Mouse (Mus musculus) neutrophil, adult 5-6 weeks (primary cell): ENCODE data around the gene Wfdc1. TPM values are rescaled to one million over a fixed set of nuclear protein-coding genes. Genes with fewer than 3 reads are reported as not detected.

ENCODE experiments used
- ATAC-seq: fragments of 151-379, 151-347 bp; 2 replicates; pipeline ENCODE4 v1.8.0; 2017; ENCODE audit warnings: mild to moderate bottlenecking, moderate TSS enrichment; ENCODE audit not compliant: insufficient number of reproducible peaks, poor library complexity, low FRiP score, severe bottlenecking; ENCODE audit errors: extremely low read depth
- total RNA-seq: library from RNA; stranded (forward); fragments of 200-1000 nt; gene quantifications from 2 replicates; pipeline ENCODE4 v1.2.3, GENCODE M21; 2017

The Wfdc1 gene
- total RNA-seq, 1 experiment from 2014 or later: not detected

- ATAC-seq: no peak
Measured at GRCm38 (mm10) chr8:119636766-119637165, 29.4 kb upstream of the Wfdc1 start.

GRCm38 (mm10) chr8:119637381-119637780, 28.8 kb upstream of the Wfdc1 start:
- ATAC-seq: no peak

GRCm38 (mm10) chr8:119638261-119638660, 27.9 kb upstream of the Wfdc1 start:
- ATAC-seq: no peak

GRCm38 (mm10) chr8:119639798-119640197, 26.4 kb upstream of the Wfdc1 start:
- ATAC-seq: no peak

GRCm38 (mm10) chr8:119641058-119641457, 25.1 kb upstream of the Wfdc1 start:
- no peak for ATAC-seq

GRCm38 (mm10) chr8:119642960-119643359, 23.2 kb upstream of the Wfdc1 start:
- ATAC-seq: no peak

GRCm38 (mm10) chr8:119644429-119644960, 21.7 kb upstream of the Wfdc1 start:
- no peak for ATAC-seq

GRCm38 (mm10) chr8:119644981-119645597, 21.1 kb upstream of the Wfdc1 start:
- ATAC-seq: no peak

- no peak for ATAC-seq
Measured at GRCm38 (mm10) chr8:119646197-119646596, 20.0 kb upstream of the Wfdc1 start.

- ATAC-seq: no peak
Measured at GRCm38 (mm10) chr8:119646846-119647245, 19.3 kb upstream of the Wfdc1 start.

GRCm38 (mm10) chr8:119651324-119651723, 14.8 kb upstream of the Wfdc1 start:
- no peak for ATAC-seq

GRCm38 (mm10) chr8:119656709-119657464, 9.3 kb upstream of the Wfdc1 start:
- no peak for ATAC-seq

GRCm38 (mm10) chr8:119661081-119661480, 5.1 kb upstream of the Wfdc1 start:
- ATAC-seq: no peak

GRCm38 (mm10) chr8:119661892-119662291, 4.3 kb upstream of the Wfdc1 start:
- no peak for ATAC-seq

GRCm38 (mm10) chr8:119663440-119663839, 2.7 kb upstream of the Wfdc1 start:
- ATAC-seq: no peak

- ATAC-seq: no peak
Measured at GRCm38 (mm10) chr8:119665270-119665669, 895 bp upstream of the Wfdc1 start.

GRCm38 (mm10) chr8:119668447-119668846, 2.3 kb downstream of the Wfdc1 start:
- ATAC-seq: no peak

- ATAC-seq: no peak
Measured at GRCm38 (mm10) chr8:119669284-119669683, 3.1 kb downstream of the Wfdc1 start.

- no peak for ATAC-seq
Measured at GRCm38 (mm10) chr8:119670419-119671091, 4.4 kb downstream of the Wfdc1 start.
